Mouse (Mus musculus) limb, embryonic 14.5 days (tissue): ENCODE results near the gene Tiam1. TPM values are rescaled to one million over a fixed set of nuclear protein-coding genes. Genes with fewer than 3 reads are reported as not detected.

ENCODE experiments used
- ATAC-seq: fragments of 200-750 bp; cut with Nextera tagmentation; 2 replicates; pipeline ENCODE4 v1.8.0; 2017; ENCODE audit warnings: low read depth, moderate number of reproducible peaks, moderate TSS enrichment; ENCODE audit not compliant: low FRiP score
- DNase-seq: peaks from one replicate; pipeline ENCODE4 v3.0.0-alpha.2; 2015; ENCODE audit warnings: low spot score
- H3K27ac ChIP-seq: fragments of 300-500 bp; sonication (generic); replicated peaks from 2 replicates; pipeline ENCODE4 v1.5.1; 2014; ENCODE audit warnings: low read depth, mild to moderate bottlenecking, low read length, moderate library complexity, mixed read lengths
- H3K27me3 ChIP-seq: fragments of 300-500 bp; sonication (generic); 2 replicates; pipeline ENCODE4 v1.6.1; 2014; ENCODE audit warnings: low read length, mixed read lengths; ENCODE audit not compliant: control insufficient read depth, insufficient read depth
- H3K36me3 ChIP-seq: fragments of 300-500 bp; sonication (generic); 2 replicates; pipeline ENCODE4 v1.6.1; 2014; ENCODE audit warnings: mild to moderate bottlenecking, low read length, moderate library complexity, mixed read lengths; ENCODE audit not compliant: control insufficient read depth, insufficient read depth
- H3K4me1 ChIP-seq: fragments of 300-500 bp; sonication (generic); 2 replicates; pipeline ENCODE4 v1.6.1; 2014; ENCODE audit warnings: antibody characterized with exemption, low read length, mixed read lengths; ENCODE audit not compliant: control insufficient read depth, insufficient read depth
- H3K4me2 ChIP-seq: fragments of 300-500 bp; sonication (generic); replicated peaks from 2 replicates; pipeline ENCODE4 v1.6.1; 2014; ENCODE audit warnings: low read depth, mild to moderate bottlenecking, low read length, moderate library complexity; ENCODE audit not compliant: severe bottlenecking
- H3K4me3 ChIP-seq: fragments of 300-500 bp; sonication (generic); replicated peaks from 2 replicates; pipeline ENCODE4 v1.5.1; 2014; ENCODE audit warnings: low read length
- H3K9ac ChIP-seq: fragments of 300-500 bp; sonication (generic); 2 replicates; pipeline ENCODE4 v1.6.1; 2014; ENCODE audit warnings: mild to moderate bottlenecking, low read depth, low read length, moderate library complexity; ENCODE audit not compliant: severe bottlenecking
- H3K9me3 ChIP-seq: fragments of 300-500 bp; sonication (generic); 2 replicates; pipeline ENCODE4 v1.6.1; 2016; ENCODE audit warnings: low read length; ENCODE audit not compliant: control insufficient read depth
- POLR2A ChIP-seq: fragments of 200-500 bp; IDR thresholded peaks from 2 replicates; pipeline ENCODE4 v1.8.0; 2012; ENCODE audit warnings: inconsistent platforms, mild to moderate bottlenecking, moderate library complexity, borderline replicate concordance; ENCODE audit not compliant: insufficient read depth, insufficient read length; ENCODE audit errors: extremely low read depth
- WGBS: fragments of 180-500 bp; shearing (Covaris S2); extraction: QIAGEN DNeasy Blood & Tissue Kit; methylation state at CpG from one replicate; pipeline ENCODE4 v1.1.7; 2014; 5-methylcytosine and 5-hydroxymethylcytosine counted together
- polyA plus RNA-seq, 2 experiments: library from polyadenylated mRNA; depleted of rRNA in 1 of 2; stranded (reverse) in 1 of 2; unstranded in 1 of 2; fragments of >200 nt; fragmentation: Nextera tagmentation in 1 of 2; extraction: Ambion mirVana in 1 of 2; gene quantifications; 2 replicates each; pipeline versions ENCODE4 v1.2.1 to v1.2.3; 2012 to 2014

Tiam1 gene
- polyA plus RNA-seq, 2 experiments = 22.4 to 54.9 TPM

DNA sequence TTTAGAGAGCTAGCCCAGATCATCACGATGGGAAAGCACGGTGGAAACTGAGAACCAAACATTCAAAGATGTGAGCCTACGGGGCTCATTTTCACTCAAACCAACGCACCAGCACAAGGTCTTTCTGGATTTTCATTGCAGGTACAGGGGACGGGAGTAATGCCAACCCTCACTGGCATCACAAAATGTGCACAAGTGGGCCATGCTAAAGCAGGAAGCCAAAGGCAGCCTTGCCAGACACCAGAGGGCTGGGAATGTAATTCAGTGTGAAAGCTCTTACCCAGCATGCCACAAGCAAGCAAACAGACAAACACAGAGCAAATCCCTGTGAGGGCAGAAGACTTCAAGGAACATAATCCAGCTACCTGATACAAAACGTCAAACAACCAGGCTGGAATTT is 320.7 kb downstream of the Tiam1 start:
- TF ChIP-seq POLR2A = no peak
- Histone ChIP-seq H3K4me2 (no peak overlapping the region), H3K9ac (no peak overlapping the region), H3K4me1 (peaks cover 6% of the 10 kb centered on the region; the same call in 1 of the 2 replicates), H3K36me3 (peaks cover 13% of the 10 kb centered on the region), H3K4me3 (no peak overlapping the region), H3K27me3 (no peaks in the 10 kb centered on the region), H3K9me3 (no peaks in the 10 kb centered on the region), H3K27ac (no peak overlapping the region)
- 87% methylated on average over 6 of the region's 6 CpGs for WGBS
- no peak for DNase-seq
- no peak for ATAC-seq

DNA sequence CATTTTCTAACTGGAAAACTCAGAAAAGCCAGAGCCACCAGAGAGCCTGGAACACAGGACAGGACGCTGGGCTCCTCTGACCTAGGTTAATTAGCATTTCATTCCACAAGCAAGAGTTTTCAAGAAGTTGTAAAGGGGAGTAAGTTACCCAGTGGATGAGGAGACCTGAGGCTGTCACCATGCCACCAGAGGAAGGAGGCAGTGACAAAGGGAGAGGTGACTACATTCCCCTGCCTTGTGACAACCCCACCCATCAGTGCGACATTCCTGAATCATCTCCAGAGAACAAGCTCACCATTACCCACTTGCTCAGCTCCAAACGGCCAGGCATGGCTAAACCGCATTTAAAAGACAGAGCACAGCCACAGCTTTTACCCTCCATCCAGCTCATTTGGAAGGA is 324.9 kb downstream of the Tiam1 start:
- Histone ChIP-seq H3K36me3 (peaks cover 13% of the 10 kb centered on the region), H3K4me3 (peak overlapping the region; percentile 36), H3K27me3 (no peaks in the 10 kb centered on the region), H3K9me3 (no peaks in the 10 kb centered on the region), H3K4me1 (peaks cover 10% of the 10 kb centered on the region; the same call in 1 of the 2 replicates), H3K27ac (no peak overlapping the region), H3K4me2 (peak overlapping the region; percentile 70), H3K9ac (no peak overlapping the region)
- no peak for ATAC-seq
- 20% methylated on average over 4 of the region's 4 CpGs for WGBS
- TF ChIP-seq POLR2A = no peak
- no peak for DNase-seq

GRCm38 (mm10) chr16:89817861-89818630 is 325.5 kb downstream of the Tiam1 start:
- Histone ChIP-seq H3K4me2 (peak overlapping the region; percentile 70), H3K4me3 (peak overlapping the region; percentile 36), H3K9ac (peak overlapping the region; percentile 29; the same call in 1 of the 2 replicates), H3K4me1 (peaks cover 10% of the 10 kb centered on the region; the same call in 1 of the 2 replicates), H3K9me3 (no peaks in the 10 kb centered on the region), H3K27me3 (no peaks in the 10 kb centered on the region), H3K36me3 (peaks cover 13% of the 10 kb centered on the region), H3K27ac (no peak overlapping the region)
- TF ChIP-seq POLR2A = no peak
- 2% methylated on average over 38 of the region's 38 CpGs for WGBS
- ATAC-seq (peak; percentile 50; the same call in 1 of the 2 replicates), DNase-seq (no peak)

GRCm38 (mm10) chr16:89817301-89817700 is 326.3 kb downstream of the Tiam1 start:
- H3K27ac ChIP-seq = no peak overlapping the region

GRCm38 (mm10) chr16:89816506-89817172 is 326.9 kb downstream of the Tiam1 start:
- Histone ChIP-seq H3K4me1 (peaks cover 10% of the 10 kb centered on the region; the same call in 1 of the 2 replicates), H3K9me3 (no peaks in the 10 kb centered on the region), H3K27me3 (no peaks in the 10 kb centered on the region), H3K4me3 (no peak overlapping the region), H3K4me2 (no peak overlapping the region), H3K36me3 (peaks cover 19% of the 10 kb centered on the region), H3K9ac (no peak overlapping the region), H3K27ac (no peak overlapping the region)
- WGBS = 52% methylated on average over 13 of the region's 13 CpGs
- DNase-seq (no peak), ATAC-seq (no peak)
- no peak for TF ChIP-seq POLR2A

More at GRCm38 (mm10) chr16:89817301-89817700, 326.3 kb downstream of the Tiam1 start:
- whole genome bisulfite sequencing = 27% methylated on average over 9 of the region's 9 CpGs
- Histone ChIP-seq H3K4me3 (peak overlapping the region; percentile 36), H3K9me3 (no peaks in the 10 kb centered on the region), H3K9ac (no peak overlapping the region), H3K36me3 (peaks cover 17% of the 10 kb centered on the region), H3K27me3 (no peaks in the 10 kb centered on the region), H3K4me1 (peaks cover 10% of the 10 kb centered on the region; the same call in 1 of the 2 replicates), H3K4me2 (no peak overlapping the region; the same call in 1 of the 2 replicates)
- DNase-seq (no peak), ATAC-seq (no peak)
- TF ChIP-seq POLR2A = no peak
